Mouse (Mus musculus) intestine, embryonic 15.5 days (tissue): Measurements from ENCODE around the gene Stac2. TPM values are rescaled to one million over a fixed set of nuclear protein-coding genes. Genes with fewer than 3 reads are reported as not detected.

Experiments used
- ATAC-seq: fragments of 200-750 bp; cut with Nextera tagmentation; 2 replicates; pipeline ENCODE4 v1.8.0; 2017; ENCODE audit warnings: moderate TSS enrichment, moderate library complexity
- H3K27ac ChIP-seq: fragments of 300-500 bp; sonication (generic); 2 replicates; pipeline ENCODE4 v1.5.1; 2015; ENCODE audit warnings: mild to moderate bottlenecking, inconsistent platforms
- H3K27me3 ChIP-seq: fragments of 300-500 bp; sonication (generic); replicated peaks from 2 replicates; pipeline ENCODE4 v1.6.1; 2015; ENCODE audit warnings: inconsistent platforms
- H3K36me3 ChIP-seq: fragments of 300-500 bp; sonication (generic); 2 replicates; pipeline ENCODE4 v1.6.1; 2015; ENCODE audit warnings: inconsistent platforms
- H3K4me1 ChIP-seq: fragments of 300-500 bp; sonication (generic); replicated peaks from 2 replicates; pipeline ENCODE4 v1.6.1; 2015; ENCODE audit warnings: inconsistent platforms
- H3K4me2 ChIP-seq: fragments of 300-500 bp; sonication (generic); replicated peaks from 2 replicates; pipeline ENCODE4 v1.6.1; 2015; ENCODE audit warnings: mild to moderate bottlenecking, inconsistent platforms
- H3K4me3 ChIP-seq: fragments of 300-500 bp; sonication (generic); replicated peaks from 2 replicates; pipeline ENCODE4 v1.5.1; 2015; ENCODE audit warnings: inconsistent platforms
- H3K9ac ChIP-seq: fragments of 300-500 bp; sonication (generic); 2 replicates; pipeline ENCODE4 v1.6.1; 2015; ENCODE audit warnings: inconsistent platforms
- H3K9me3 ChIP-seq: fragments of 300-500 bp; sonication (generic); 2 replicates; pipeline ENCODE4 v1.6.1; 2016; ENCODE audit warnings: inconsistent platforms
- WGBS: fragments of 180-500 bp; shearing (Covaris S2); methylation state at CpG from one replicate; pipeline ENCODE4 v1.1.7; 2015; 5-methylcytosine and 5-hydroxymethylcytosine counted together
- polyA plus RNA-seq: library from polyadenylated mRNA; unstranded; fragments of >200 nt; fragmentation: Nextera tagmentation; extraction: Ambion mirVana; gene quantifications from 2 replicates; pipeline ENCODE4 v1.2.1, GENCODE M21; 2015

Stac2 gene
- polyA plus RNA-seq, 1 experiment from 2014 or later = 0.29 TPM

GRCm38 (mm10) chr11:98066201-98066600 is 12.9 kb upstream of the Stac2 start:
- no peaks in the 10 kb centered on the region for H3K4me1 ChIP-seq
- H3K4me2 ChIP-seq = no peak overlapping the region
- no peak overlapping the region for H3K9ac ChIP-seq
- H3K27ac ChIP-seq = no peak overlapping the region
- no peak overlapping the region for H3K4me3 ChIP-seq
- H3K36me3 ChIP-seq = no peaks in the 10 kb centered on the region
- no peaks in the 10 kb centered on the region for H3K27me3 ChIP-seq
- no peaks in the 10 kb centered on the region for H3K9me3 ChIP-seq
- ATAC-seq = no peak
- WGBS = 90% methylated on average over 12 of the region's 12 CpGs

GRCm38 (mm10) chr11:98061904-98062562 is 8.8 kb upstream of the Stac2 start:
- Histone ChIP-seq H3K4me2 (no peak overlapping the region), H3K36me3 (no peaks in the 10 kb centered on the region), H3K4me3 (no peak overlapping the region), H3K9ac (no peak overlapping the region), H3K27ac (no peak overlapping the region), H3K4me1 (0 out of 2 replicates have a peak, but pooled peaks cover 4% of the 10 kb centered on the region), H3K27me3 (peaks cover under 1% of the 10 kb centered on the region; the same call in 1 of the 2 replicates), H3K9me3 (no peaks in the 10 kb centered on the region)
- 59% methylated on average over 6 of the region's 6 CpGs for WGBS
- no peak for ATAC-seq

GRCm38 (mm10) chr11:98061441-98061840 is 8.2 kb upstream of the Stac2 start:
- Histone ChIP-seq H3K36me3 (no peaks in the 10 kb centered on the region), H3K27ac (no peak overlapping the region), H3K9me3 (no peaks in the 10 kb centered on the region), H3K4me3 (no peak overlapping the region), H3K4me2 (no peak overlapping the region), H3K9ac (no peak overlapping the region), H3K4me1 (0 out of 2 replicates have a peak, but pooled peaks cover 4% of the 10 kb centered on the region), H3K27me3 (peaks cover 3% of the 10 kb centered on the region; the same call in 1 of the 2 replicates)
- WGBS = 74% methylated on average over 3 of the region's 3 CpGs
- no peak for ATAC-seq

- H3K27me3 ChIP-seq = peaks cover 3% of the 10 kb centered on the region; the same call in 1 of the 2 replicates
- no peak overlapping the region for H3K27ac ChIP-seq
- ATAC-seq = no peak
- H3K4me2 ChIP-seq = no peak overlapping the region
- H3K4me1 ChIP-seq = 0 out of 2 replicates have a peak, but pooled peaks cover 4% of the 10 kb centered on the region
- no peak overlapping the region for H3K9ac ChIP-seq
- H3K4me3 ChIP-seq = no peak overlapping the region
- no peaks in the 10 kb centered on the region for H3K36me3 ChIP-seq
- no peaks in the 10 kb centered on the region for H3K9me3 ChIP-seq
- WGBS = 70% methylated on average over 5 of the region's 5 CpGs
These were observed 6.9 kb upstream of the Stac2 start for GRCm38 (mm10) chr11:98060104-98060692.

- H3K9ac ChIP-seq = no peak overlapping the region
- no peak for ATAC-seq
- H3K27me3 ChIP-seq = peaks cover 5% of the 10 kb centered on the region; the same call in 1 of the 2 replicates
- no peak overlapping the region for H3K4me2 ChIP-seq
- H3K27ac ChIP-seq = no peak overlapping the region
- H3K4me1 ChIP-seq = 0 out of 2 replicates have a peak, but pooled peaks cover 4% of the 10 kb centered on the region
- H3K36me3 ChIP-seq = no peaks in the 10 kb centered on the region
- no peak overlapping the region for H3K4me3 ChIP-seq
- 58% methylated on average over 7 of the region's 7 CpGs for WGBS
- no peaks in the 10 kb centered on the region for H3K9me3 ChIP-seq
These were observed 6.4 kb upstream of the Stac2 start for GRCm38 (mm10) chr11:98059662-98060061.

GRCm38 (mm10) chr11:98057998-98058397 is 4.7 kb upstream of the Stac2 start:
- WGBS = 85% methylated on average over 5 of the region's 5 CpGs
- H3K27me3 ChIP-seq = peaks cover 15% of the 10 kb centered on the region
- H3K9ac ChIP-seq = no peak overlapping the region
- no peak overlapping the region for H3K4me3 ChIP-seq
- no peak overlapping the region for H3K27ac ChIP-seq
- no peaks in the 10 kb centered on the region for H3K9me3 ChIP-seq
- H3K36me3 ChIP-seq = no peaks in the 10 kb centered on the region
- H3K4me1 ChIP-seq = peaks cover 7% of the 10 kb centered on the region
- 0 out of 2 replicates have a peak, but pooled peaks have one; percentile 42 for ATAC-seq
- H3K4me2 ChIP-seq = no peak overlapping the region

- no peak for ATAC-seq
- Histone ChIP-seq H3K27me3 (peaks cover 20% of the 10 kb centered on the region), H3K4me2 (0 out of 2 replicates have a peak overlapping the region, but pooled peaks have one; percentile 11), H3K9ac (no peak overlapping the region), H3K4me1 (peaks cover 12% of the 10 kb centered on the region), H3K9me3 (no peaks in the 10 kb centered on the region), H3K36me3 (no peaks in the 10 kb centered on the region), H3K27ac (no peak overlapping the region), H3K4me3 (no peak overlapping the region)
- 22% methylated on average over 9 of the region's 9 CpGs for WGBS
These were observed 4.2 kb upstream of the Stac2 start for GRCm38 (mm10) chr11:98057466-98057865.

GRCm38 (mm10) chr11:98052129-98052988 is 903 bp downstream of the Stac2 start:
- under 1% methylated on average over 81 of the region's 83 CpGs for WGBS
- Histone ChIP-seq H3K27ac (0 out of 2 replicates have a peak overlapping the region, but pooled peaks have one; percentile 22), H3K4me2 (peak overlapping the region; percentile 91), H3K4me1 (peaks cover 18% of the 10 kb centered on the region), H3K4me3 (peak overlapping the region; percentile 43), H3K36me3 (no peaks in the 10 kb centered on the region), H3K9ac (peak overlapping the region; percentile 28), H3K9me3 (no peaks in the 10 kb centered on the region), H3K27me3 (peaks cover 56% of the 10 kb centered on the region)
- 0 out of 2 replicates have a peak, but pooled peaks have one; percentile 23 for ATAC-seq

GRCm38 (mm10) chr11:98051611-98052128 is 1.6 kb downstream of the Stac2 start:
- no peaks in the 10 kb centered on the region for H3K9me3 ChIP-seq
- H3K4me2 ChIP-seq = peak overlapping the region; percentile 91
- no peak for ATAC-seq
- H3K27me3 ChIP-seq = peaks cover 53% of the 10 kb centered on the region
- H3K4me3 ChIP-seq = peak overlapping the region; percentile 43
- H3K4me1 ChIP-seq = peaks cover 16% of the 10 kb centered on the region
- no peak overlapping the region for H3K9ac ChIP-seq
- 6% methylated on average over 12 of the region's 12 CpGs for WGBS
- H3K36me3 ChIP-seq = no peaks in the 10 kb centered on the region
- no peak overlapping the region for H3K27ac ChIP-seq

GRCm38 (mm10) chr11:98050940-98051339 is 2.3 kb downstream of the Stac2 start:
- no peak overlapping the region for H3K9ac ChIP-seq
- no peak for ATAC-seq
- peaks cover 53% of the 10 kb centered on the region for H3K27me3 ChIP-seq
- no peak overlapping the region for H3K4me3 ChIP-seq
- H3K36me3 ChIP-seq = no peaks in the 10 kb centered on the region
- no peak overlapping the region for H3K27ac ChIP-seq
- no peak overlapping the region for H3K4me2 ChIP-seq
- WGBS = 24% methylated on average over 2 of the region's 2 CpGs
- H3K9me3 ChIP-seq = no peaks in the 10 kb centered on the region
- peaks cover 16% of the 10 kb centered on the region for H3K4me1 ChIP-seq

- Histone ChIP-seq H3K27ac (no peak overlapping the region), H3K4me3 (no peak overlapping the region), H3K9ac (no peak overlapping the region), H3K36me3 (no peaks in the 10 kb centered on the region), H3K4me1 (peaks cover 16% of the 10 kb centered on the region), H3K27me3 (peaks cover 53% of the 10 kb centered on the region), H3K4me2 (no peak overlapping the region), H3K9me3 (no peaks in the 10 kb centered on the region)
- 30% methylated on average over 2 of the region's 2 CpGs for WGBS
- ATAC-seq = no peak
These were observed 2.8 kb downstream of the Stac2 start for GRCm38 (mm10) chr11:98050520-98050815.
